Mouse (Mus musculus): ENCODE measurements at regions not wholly inside any gene's neighbourhood (a gene's known extent, or its start where the extent isn't known, plus 50 kb on each side); places are given as distances from the start of the nearest gene placed in this dataset.

DNA sequence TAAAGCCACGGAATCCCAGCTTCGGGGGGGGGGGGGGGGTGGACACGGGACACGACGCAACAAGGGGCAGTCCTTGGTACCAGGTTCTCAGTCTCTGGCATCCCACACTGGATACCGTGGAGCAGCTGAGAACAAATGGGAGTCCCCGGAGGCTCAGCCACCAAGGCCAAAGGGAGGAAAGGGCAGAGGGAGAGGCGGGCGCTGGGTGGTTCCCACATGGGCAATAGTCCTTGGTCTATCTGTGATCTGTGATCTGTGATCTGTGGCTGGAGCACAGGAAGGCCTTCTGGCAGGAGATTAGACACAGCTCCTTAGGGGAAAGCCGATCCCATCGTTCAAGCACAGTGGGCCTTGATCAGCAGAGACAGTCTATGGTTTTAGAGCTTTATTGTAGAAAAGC is 314.0 kb upstream of the Hs6st1 start:
- TF ChIP-seq CTCF (IDR thresholded peaks at IDR 0.05; ENCODE audit: low read depth), result no peak
- Histone ChIP-seq H3K4me1 (ENCODE audit: insufficient read depth) (no peaks in the 10 kb centered on the region), H3K4me2 (ENCODE audit: low read depth) (no peak overlapping the region), H3K27ac (ENCODE audit: low read depth, low read length) (no peak overlapping the region), H3K9me3 (ENCODE audit: low read length) (no peaks in the 10 kb centered on the region), H3K36me3 (ENCODE audit: insufficient read depth) (no peaks in the 10 kb centered on the region), H3K9ac (no peak overlapping the region), H3K4me3 (ENCODE audit: low read depth, low read length) (no peak overlapping the region), H3K27me3 (ENCODE audit: insufficient read depth, low read length) (no peaks in the 10 kb centered on the region)
- DNase-seq (no peak), ATAC-seq (no peak)
- 87% methylated on average over 11 of the region's 11 CpGs for WGBS

DNA sequence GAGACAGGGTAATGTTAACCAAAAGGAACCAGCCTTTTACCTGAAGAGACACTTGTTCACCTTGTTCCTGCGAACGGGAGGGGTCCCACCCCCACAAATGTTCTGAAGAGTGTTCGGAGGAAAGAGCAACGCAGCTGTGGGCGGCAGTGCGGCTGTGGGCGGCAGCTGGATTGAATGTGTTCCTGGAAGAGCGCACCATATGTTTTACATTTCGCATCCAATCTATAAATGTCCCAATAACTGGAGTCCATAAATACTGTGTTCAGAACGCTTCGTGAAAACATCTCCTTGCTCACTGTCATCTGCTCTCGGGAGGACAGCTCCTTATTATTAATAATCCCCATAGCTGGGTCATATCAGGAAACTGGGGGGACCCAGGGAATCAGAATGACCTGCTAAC is 309.2 kb upstream of the Hs6st1 start:
- no peak overlapping the region for H3K4me3 ChIP-seq (ENCODE audit: low read depth, low read length)
- no peak overlapping the region for H3K27ac ChIP-seq (ENCODE audit: low read depth, low read length)
- DNase-seq (no peak), ATAC-seq (no peak)
- H3K27me3 ChIP-seq (ENCODE audit: insufficient read depth, low read length), result no peaks in the 10 kb centered on the region
- no peaks in the 10 kb centered on the region for H3K9me3 ChIP-seq (ENCODE audit: low read length)
- no peak for TF ChIP-seq CTCF (IDR thresholded peaks at IDR 0.05; ENCODE audit: low read depth)
- H3K4me1 ChIP-seq (ENCODE audit: insufficient read depth), result no peaks in the 10 kb centered on the region
- no peaks in the 10 kb centered on the region for H3K36me3 ChIP-seq (ENCODE audit: insufficient read depth)
- no peak overlapping the region for H3K4me2 ChIP-seq (ENCODE audit: low read depth)
- 88% methylated on average over 12 of the region's 12 CpGs for WGBS
- no peak overlapping the region for H3K9ac ChIP-seq

GRCm38 (mm10) chr1:35759600-35759999 is 308.6 kb upstream of the Hs6st1 start:
- Histone ChIP-seq H3K4me3 (ENCODE audit: low read depth, low read length) (no peak overlapping the region), H3K4me1 (ENCODE audit: insufficient read depth) (no peaks in the 10 kb centered on the region), H3K9ac (no peak overlapping the region), H3K4me2 (ENCODE audit: low read depth) (no peak overlapping the region), H3K9me3 (ENCODE audit: low read length) (no peaks in the 10 kb centered on the region), H3K27ac (ENCODE audit: low read depth, low read length) (no peak overlapping the region), H3K27me3 (ENCODE audit: insufficient read depth, low read length) (no peaks in the 10 kb centered on the region), H3K36me3 (ENCODE audit: insufficient read depth) (no peaks in the 10 kb centered on the region)
- ATAC-seq, result no peak
- TF ChIP-seq CTCF (IDR thresholded peaks at IDR 0.05; ENCODE audit: low read depth), result no peak
- DNase-seq, result no peak
- WGBS, result 74% methylated on average over 4 of the region's 4 CpGs

DNA sequence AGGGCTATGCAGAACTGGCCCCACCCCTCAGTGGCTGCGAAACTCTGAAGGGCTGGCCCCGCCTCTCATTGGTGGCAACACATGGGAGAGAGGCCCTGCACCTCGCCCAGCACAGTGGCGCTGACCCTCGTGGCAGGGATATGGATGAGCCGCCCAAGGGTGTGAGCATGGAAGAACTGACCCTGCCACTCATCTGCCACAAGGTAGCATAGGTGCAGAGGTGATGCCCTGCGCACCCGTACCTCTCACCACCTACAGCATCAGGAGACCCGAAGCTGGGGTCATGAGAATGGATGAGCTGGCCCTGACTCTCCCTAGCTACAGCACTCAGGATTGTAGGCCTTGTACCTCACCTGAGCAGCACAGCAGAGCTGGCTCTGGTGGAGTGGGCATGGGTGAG is 305.1 kb upstream of the Hs6st1 start:
- WGBS, result 90% methylated on average over 9 of the region's 9 CpGs
- DNase-seq, result no peak

DNA sequence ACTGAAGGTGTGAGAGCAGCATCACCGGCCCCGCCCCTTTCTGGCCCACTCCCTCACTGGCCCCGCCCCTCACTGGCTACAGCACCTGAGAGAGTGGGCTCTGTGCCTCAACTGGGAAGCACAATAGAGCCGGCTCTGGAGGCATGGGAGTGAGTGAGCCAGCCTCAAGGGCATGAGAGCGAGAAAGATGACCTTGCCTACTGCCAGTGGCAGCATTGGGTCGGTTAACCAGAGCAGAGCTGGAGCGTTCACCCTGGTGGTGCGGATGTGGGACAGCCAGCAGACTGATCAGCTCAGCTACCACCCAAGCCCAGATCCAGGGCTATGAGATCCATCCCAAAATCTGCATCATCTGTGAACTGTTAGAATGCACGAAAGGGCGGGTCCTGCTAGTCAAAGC is 304.7 kb upstream of the Hs6st1 start:
- no peaks in the 10 kb centered on the region for H3K27me3 ChIP-seq (ENCODE audit: insufficient read depth, low read length)
- H3K9ac ChIP-seq, result no peak overlapping the region
- no peak for ATAC-seq
- no peak overlapping the region for H3K4me3 ChIP-seq (ENCODE audit: low read depth, low read length)
- no peak for TF ChIP-seq CTCF (IDR thresholded peaks at IDR 0.05; ENCODE audit: low read depth)
- WGBS, result 90% methylated on average over 10 of the region's 10 CpGs
- no peak overlapping the region for H3K4me2 ChIP-seq (ENCODE audit: low read depth)
- DNase-seq, result no peak
- no peak overlapping the region for H3K27ac ChIP-seq (ENCODE audit: low read depth, low read length)
- no peaks in the 10 kb centered on the region for H3K36me3 ChIP-seq (ENCODE audit: insufficient read depth)
- no peaks in the 10 kb centered on the region for H3K4me1 ChIP-seq (ENCODE audit: insufficient read depth)
- H3K9me3 ChIP-seq (ENCODE audit: low read length), result no peaks in the 10 kb centered on the region

More for the DNA sequence above, 305.1 kb upstream of the Hs6st1 start:
- ATAC-seq, result no peak
- no peak for TF ChIP-seq CTCF (IDR thresholded peaks at IDR 0.05; ENCODE audit: low read depth)
- no peak overlapping the region for H3K4me3 ChIP-seq (ENCODE audit: low read depth, low read length)
- no peaks in the 10 kb centered on the region for H3K36me3 ChIP-seq (ENCODE audit: insufficient read depth)
- H3K27ac ChIP-seq (ENCODE audit: low read depth, low read length), result no peak overlapping the region
- H3K4me1 ChIP-seq (ENCODE audit: insufficient read depth), result no peaks in the 10 kb centered on the region
- H3K27me3 ChIP-seq (ENCODE audit: insufficient read depth, low read length), result no peaks in the 10 kb centered on the region
- no peak overlapping the region for H3K4me2 ChIP-seq (ENCODE audit: low read depth)
- no peaks in the 10 kb centered on the region for H3K9me3 ChIP-seq (ENCODE audit: low read length)
- no peak overlapping the region for H3K9ac ChIP-seq

- ATAC-seq, result no peak
- H3K27ac ChIP-seq (ENCODE audit: low read depth, low read length), result no peak overlapping the region
- TF ChIP-seq CTCF (IDR thresholded peaks at IDR 0.05; ENCODE audit: low read depth), result no peak
- DNase-seq, result no peak
- 77% methylated on average over 1 of the region's 1 CpGs for WGBS
- H3K36me3 ChIP-seq (ENCODE audit: insufficient read depth), result no peaks in the 10 kb centered on the region
- H3K4me1 ChIP-seq (ENCODE audit: insufficient read depth), result no peaks in the 10 kb centered on the region
- no peak overlapping the region for H3K4me2 ChIP-seq (ENCODE audit: low read depth)
- H3K9ac ChIP-seq, result no peak overlapping the region
- H3K4me3 ChIP-seq (ENCODE audit: low read depth, low read length), result no peak overlapping the region
- no peaks in the 10 kb centered on the region for H3K9me3 ChIP-seq (ENCODE audit: low read length)
- no peaks in the 10 kb centered on the region for H3K27me3 ChIP-seq (ENCODE audit: insufficient read depth, low read length)
Observed at GRCm38 (mm10) chr1:35764068-35764467, 304.1 kb upstream of the Hs6st1 start.

DNA sequence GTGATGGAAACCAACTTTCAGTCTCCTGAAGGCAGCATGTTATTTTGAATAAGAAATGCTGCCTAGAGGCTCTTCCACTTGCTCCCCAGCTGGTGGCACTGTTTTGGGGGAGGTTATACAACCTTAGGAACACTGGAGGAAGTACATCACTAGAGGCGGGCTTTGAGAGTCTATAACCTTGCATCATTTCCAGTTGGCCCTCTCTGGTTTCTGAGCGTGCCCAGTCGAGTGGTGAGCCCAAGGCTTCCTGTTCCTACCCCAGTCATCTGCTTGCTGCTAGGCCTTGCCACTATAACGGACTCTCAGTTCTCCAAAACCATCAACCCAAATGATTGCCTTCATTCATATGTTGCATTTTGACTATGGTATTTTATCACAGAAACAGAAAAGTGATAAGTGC is 302.5 kb upstream of the Hs6st1 start:
- Histone ChIP-seq H3K36me3 (ENCODE audit: insufficient read depth) (no peaks in the 10 kb centered on the region), H3K27ac (ENCODE audit: low read depth, low read length) (no peak overlapping the region), H3K27me3 (ENCODE audit: insufficient read depth, low read length) (no peaks in the 10 kb centered on the region), H3K4me2 (ENCODE audit: low read depth) (no peak overlapping the region), H3K9me3 (ENCODE audit: low read length) (no peaks in the 10 kb centered on the region), H3K9ac (no peak overlapping the region), H3K4me1 (ENCODE audit: insufficient read depth) (no peaks in the 10 kb centered on the region), H3K4me3 (ENCODE audit: low read depth, low read length) (no peak overlapping the region)
- no peak; the same call in 1 of the 2 replicates for TF ChIP-seq CTCF (IDR thresholded peaks at IDR 0.05; ENCODE audit: low read depth)
- ATAC-seq, result no peak
- no peak for DNase-seq
- WGBS, result 94% methylated on average over 4 of the region's 4 CpGs

DNA sequence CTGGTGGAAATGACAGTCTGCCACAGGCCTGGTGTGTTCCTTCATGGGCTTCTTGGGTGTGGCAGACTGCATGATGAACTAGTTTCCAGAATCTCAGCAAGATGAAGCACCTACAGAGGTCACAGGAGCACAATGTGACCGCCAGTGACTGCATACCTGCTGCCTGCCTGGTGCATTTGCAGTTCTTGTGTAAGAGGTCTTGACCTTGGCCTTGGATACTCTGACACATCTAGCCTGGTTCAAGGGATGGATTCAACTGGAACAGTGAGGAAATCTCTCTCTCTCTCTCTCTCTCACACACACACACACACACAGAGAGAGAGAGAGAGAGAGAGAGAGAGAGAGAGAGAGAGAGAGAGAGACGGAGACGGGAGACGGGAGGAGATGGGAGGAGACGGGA is 301.9 kb upstream of the Hs6st1 start:
- ATAC-seq (no peak), DNase-seq (no peak)
- H3K27ac ChIP-seq (ENCODE audit: low read depth, low read length), result no peak overlapping the region
- no peaks in the 10 kb centered on the region for H3K27me3 ChIP-seq (ENCODE audit: insufficient read depth, low read length)
- H3K4me1 ChIP-seq (ENCODE audit: insufficient read depth), result no peaks in the 10 kb centered on the region
- H3K9ac ChIP-seq, result no peak overlapping the region
- TF ChIP-seq CTCF (IDR thresholded peaks at IDR 0.05; ENCODE audit: low read depth), result no peak
- WGBS, result 94% methylated on average over 5 of the region's 5 CpGs
- no peak overlapping the region for H3K4me3 ChIP-seq (ENCODE audit: low read depth, low read length)
- H3K36me3 ChIP-seq (ENCODE audit: insufficient read depth), result no peaks in the 10 kb centered on the region
- no peak overlapping the region for H3K4me2 ChIP-seq (ENCODE audit: low read depth)
- H3K9me3 ChIP-seq (ENCODE audit: low read length), result no peaks in the 10 kb centered on the region
